Mouse (Mus musculus) neural tube, embryonic 13.5 days (tissue): ENCODE results near the gene Syt14. TPM values are rescaled to one million over a fixed set of nuclear protein-coding genes. Genes with fewer than 3 reads are reported as not detected.

Experiments
- polyA plus RNA-seq: library from polyadenylated mRNA; unstranded; fragments of >200 nt; fragmentation: Nextera tagmentation; extraction: Ambion mirVana; gene quantifications from 2 replicates; pipeline ENCODE4 v1.2.1, GENCODE M21; 2015

The Syt14 gene
- polyA plus RNA-seq, 1 experiment from 2014 or later, result 5.6 TPM

Other genes starting within 250 kb of the Syt14 start
- gene Sertad4, start 180.0 kb downstream of the Syt14 start, polyA plus RNA-seq, result 27.8 and 30.3 TPM in 2 replicates
- gene Diexf, start 94.5 kb upstream of the Syt14 start, polyA plus RNA-seq, result 6.4 and 8.9 TPM in 2 replicates
- gene Irf6, start 117.3 kb upstream of the Syt14 start, polyA plus RNA-seq, result 0.91 and 1.2 TPM in 2 replicates
- gene A130010J15Rik, start 132.3 kb upstream of the Syt14 start, polyA plus RNA-seq, result 13.3 and 15.8 TPM in 2 replicates
- 4.4 and 4.5 TPM in 2 replicates for gene Traf3ip3, start 165.9 kb upstream of the Syt14 start, polyA plus RNA-seq
- gene Lamb3, start 171.9 kb upstream of the Syt14 start, polyA plus RNA-seq, result 0.50 and 0.74 TPM in 2 replicates
- gene Hsd11b1, start 228.3 kb upstream of the Syt14 start, polyA plus RNA-seq, result not detected in 2 replicates
- gene G0s2, start 237.4 kb upstream of the Syt14 start, polyA plus RNA-seq, result 6.2 and 6.7 TPM in 2 replicates